Mouse (Mus musculus) embryo, embryonic 11 days (tissue): ENCODE results near the gene Aqp7.

Experiments used
- DNase-seq: peaks from one replicate; pipeline ENCODE4 v3.0.0-alpha.2; 2015

The Aqp7 gene

GRCm38 (mm10) chr4:41056742-41057332 lies 8.9 kb upstream of the Aqp7 start:
- no peak for DNase-seq

GRCm38 (mm10) chr4:41056253-41056652 lies 8.3 kb upstream of the Aqp7 start:
- no peak for DNase-seq

- peak; percentile 34 for DNase-seq
Observed at GRCm38 (mm10) chr4:41055111-41055510, 7.2 kb upstream of the Aqp7 start.

- DNase-seq, result no peak
Observed at GRCm38 (mm10) chr4:41051781-41052180, 3.8 kb upstream of the Aqp7 start.

GRCm38 (mm10) chr4:41050726-41051675 lies 3.1 kb upstream of the Aqp7 start:
- peak; percentile 91 for DNase-seq

GRCm38 (mm10) chr4:41048926-41049325 lies 987 bp upstream of the Aqp7 start:
- no peak for DNase-seq

- no peak for DNase-seq
Observed at GRCm38 (mm10) chr4:41046254-41046795, 1.6 kb downstream of the Aqp7 start.

GRCm38 (mm10) chr4:41045288-41045687 lies 2.7 kb downstream of the Aqp7 start:
- DNase-seq, result no peak

GRCm38 (mm10) chr4:41043961-41044360 lies 4.0 kb downstream of the Aqp7 start:
- no peak for DNase-seq

- DNase-seq, result no peak
Observed at GRCm38 (mm10) chr4:41042880-41043279, 5.1 kb downstream of the Aqp7 start.

- DNase-seq, result no peak
Observed at GRCm38 (mm10) chr4:41040983-41041382, 7.0 kb downstream of the Aqp7 start.

- no peak for DNase-seq
Observed at GRCm38 (mm10) chr4:41037942-41038341, 10.0 kb downstream of the Aqp7 start.

GRCm38 (mm10) chr4:41031242-41031641 lies 16.7 kb downstream of the Aqp7 start:
- no peak for DNase-seq

- no peak for DNase-seq
Observed at GRCm38 (mm10) chr4:41029372-41029771, 18.6 kb downstream of the Aqp7 start.

- DNase-seq, result no peak
Observed at GRCm38 (mm10) chr4:41028272-41028671, 19.7 kb downstream of the Aqp7 start.

GRCm38 (mm10) chr4:41027872-41028271 lies 20.1 kb downstream of the Aqp7 start:
- DNase-seq, result no peak

GRCm38 (mm10) chr4:41026086-41026787 lies 21.7 kb downstream of the Aqp7 start:
- DNase-seq, result no peak

- no peak for DNase-seq
Observed at GRCm38 (mm10) chr4:41021094-41021493, 26.8 kb downstream of the Aqp7 start.

- no peak for DNase-seq
Observed at GRCm38 (mm10) chr4:41015798-41016197, 32.1 kb downstream of the Aqp7 start.

- no peak for DNase-seq
Observed at GRCm38 (mm10) chr4:41013351-41013750, 34.6 kb downstream of the Aqp7 start.

GRCm38 (mm10) chr4:41000842-41001639 lies 46.9 kb downstream of the Aqp7 start:
- DNase-seq, result no peak

GRCm38 (mm10) chr4:41000271-41000670 lies 47.7 kb downstream of the Aqp7 start:
- no peak for DNase-seq
